Mouse (Mus musculus): ENCODE measurements around the gene Ift80. TPM values are rescaled to one million over a fixed set of nuclear protein-coding genes. Genes with fewer than 3 reads are reported as not detected.
A peak's percentile ranks its signal among the peaks of the same experiment; 100 is the strongest.

Ift80 gene
- total RNA-seq, 2 experiments from 2014 or later, result 5.2 to 5.7 TPM

DNA sequence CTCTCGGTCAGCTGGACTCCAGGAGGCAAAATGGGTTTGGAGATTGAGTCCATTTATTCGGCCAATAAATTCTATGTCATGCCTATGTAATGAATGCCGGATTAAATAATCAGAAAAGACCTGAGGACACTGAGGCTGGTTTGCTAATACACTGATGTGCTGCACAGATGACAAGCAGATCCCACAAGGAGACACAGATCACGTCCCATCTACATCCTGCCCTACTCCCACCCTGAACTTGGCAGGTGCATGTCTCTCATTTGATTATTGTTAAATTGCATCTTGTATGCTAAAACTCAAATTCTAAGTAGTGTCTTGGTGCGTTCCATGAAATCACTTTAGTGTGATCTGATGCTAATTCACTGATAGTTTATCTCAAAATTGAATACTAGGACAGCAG, 117.5 kb downstream of the Ift80 start:
- intact Hi-C loops (cut with DNase I), result no loop called here
- TF ChIP-seq CTCF (IDR thresholded peaks at IDR 0.05), result no peak
- DNase-seq, result no peak
- no peak overlapping the region for H3K27ac ChIP-seq
- no peak overlapping the region for H3K4me3 ChIP-seq

GRCm38 (mm10) chr3:68874079-68874478, 130.3 kb downstream of the Ift80 start:
- TF ChIP-seq CTCF (IDR thresholded peaks at IDR 0.05), result no peak
- DNase-seq, result no peak
- Histone ChIP-seq H3K27ac (no peak overlapping the region), H3K4me3 (no peak overlapping the region)
- intact Hi-C loops (cut with DNase I), result no loop called here

DNA sequence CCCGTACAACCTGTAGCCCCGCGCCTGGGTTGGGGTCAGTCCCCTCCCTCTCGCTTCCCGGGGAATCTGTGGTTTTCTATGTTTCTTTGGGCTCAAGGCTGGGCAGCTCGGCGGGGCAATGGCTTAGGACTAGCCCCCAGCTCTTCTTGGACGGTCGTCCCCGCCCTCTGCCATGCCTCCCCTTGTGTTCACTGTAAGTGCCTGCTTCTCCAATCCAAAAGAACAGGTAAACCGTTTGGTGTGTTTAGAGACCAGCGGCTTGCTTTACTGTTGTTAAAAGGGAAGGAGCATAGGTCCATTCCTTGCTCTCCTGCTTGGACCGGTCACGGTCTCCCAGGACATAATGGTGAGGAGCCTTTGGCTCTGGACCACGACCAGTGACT, 133.8 kb downstream of the Ift80 start:
- intact Hi-C loops (cut with DNase I), result no loop called here
- DNase-seq, result no peak
- no peak for TF ChIP-seq CTCF (IDR thresholded peaks at IDR 0.05)

DNA sequence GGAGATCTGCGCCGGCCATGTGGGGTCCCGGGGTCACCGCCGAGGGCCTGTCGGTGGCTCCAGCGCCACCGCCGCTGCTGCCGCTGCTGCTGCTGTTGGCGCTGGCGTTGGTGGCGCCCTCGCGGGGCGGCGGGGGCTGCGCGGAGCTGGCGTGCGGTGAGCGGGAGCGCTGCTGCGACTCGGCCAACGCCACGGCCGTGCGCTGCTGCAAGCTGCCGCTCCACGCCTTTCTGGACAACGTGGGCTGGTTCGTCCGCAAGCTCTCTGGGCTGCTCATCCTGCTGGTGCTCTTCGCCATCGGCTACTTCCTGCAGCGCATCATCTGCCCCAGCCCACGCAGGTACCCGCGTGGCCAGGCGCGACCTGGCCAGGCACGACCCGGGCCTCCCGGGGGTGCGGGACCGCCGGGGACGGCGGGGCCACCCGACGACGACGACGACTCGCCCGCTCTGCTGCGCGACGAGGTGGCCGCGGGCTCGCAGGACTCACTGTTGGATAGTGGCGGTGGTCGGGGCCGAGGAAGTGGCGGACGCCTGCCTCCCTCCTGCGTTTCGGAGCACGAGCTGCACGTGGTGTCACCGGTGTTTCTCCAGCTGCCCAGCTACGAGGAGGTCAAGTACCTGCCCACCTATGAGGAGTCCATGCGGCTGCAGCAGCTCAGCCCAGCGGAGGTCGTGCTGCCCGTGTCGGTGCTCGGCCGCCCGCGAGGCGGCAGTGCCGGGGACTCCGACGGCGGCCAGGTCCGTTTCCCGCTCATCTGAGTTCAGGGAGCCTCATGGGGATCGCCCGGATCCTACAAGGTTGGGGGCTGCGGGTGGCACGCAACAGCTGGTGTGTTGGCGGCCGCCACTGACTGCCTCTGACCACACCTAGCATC, 134.4 kb downstream of the Ift80 start:
- peak; percentile 11; the same call in 1 of the 2 replicates for TF ChIP-seq CTCF (IDR thresholded peaks at IDR 0.05)
- intact Hi-C loops (cut with DNase I), result no loop called here
- Histone ChIP-seq H3K4me3 (peak overlapping the region; percentile 73), H3K27ac (no peak overlapping the region)
- no peak for DNase-seq

More for the DNA sequence above, 133.8 kb downstream of the Ift80 start:
- Histone ChIP-seq H3K4me3 (peak overlapping the region; percentile 73), H3K27ac (no peak overlapping the region)

DNA sequence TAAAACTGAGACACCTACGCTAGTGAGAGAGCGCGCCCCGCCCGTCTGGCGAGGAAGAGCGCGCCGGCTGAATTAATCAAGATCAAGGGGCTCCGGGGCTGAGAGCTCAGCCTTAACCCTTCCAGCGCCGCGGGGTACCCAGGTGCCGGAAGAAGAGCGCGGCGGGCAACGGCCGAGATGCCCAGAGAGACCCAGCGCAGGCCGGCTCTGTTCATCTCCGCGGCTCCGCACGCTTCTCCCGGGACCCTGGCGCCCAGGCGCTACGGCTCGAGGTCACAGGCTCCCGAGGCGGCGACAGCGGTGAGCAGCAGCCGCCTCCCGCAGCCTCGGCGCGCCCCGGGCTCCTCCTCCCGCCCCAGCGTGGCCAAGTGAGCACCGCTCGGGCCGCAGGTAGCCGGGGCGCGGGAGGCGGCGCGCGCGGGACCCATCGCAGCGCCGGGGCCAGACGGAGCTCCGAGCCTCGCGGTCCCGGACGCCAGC, 135.1 kb downstream of the Ift80 start, which contains the start of gene 1110032F04Rik:
TSS of gene 1110032F04Rik (plus strand) at position 376 of the 480 bp plus-strand sequence.
- Histone ChIP-seq H3K4me3 (peak within 1 kb of the TSS; percentile 73), H3K27ac (no peak within 1 kb of the TSS)
- intact Hi-C loops (cut with DNase I), result no loop called here
- TF ChIP-seq CTCF (IDR thresholded peaks at IDR 0.05), result no peak
- DNase-seq, result peak; percentile 40

DNA sequence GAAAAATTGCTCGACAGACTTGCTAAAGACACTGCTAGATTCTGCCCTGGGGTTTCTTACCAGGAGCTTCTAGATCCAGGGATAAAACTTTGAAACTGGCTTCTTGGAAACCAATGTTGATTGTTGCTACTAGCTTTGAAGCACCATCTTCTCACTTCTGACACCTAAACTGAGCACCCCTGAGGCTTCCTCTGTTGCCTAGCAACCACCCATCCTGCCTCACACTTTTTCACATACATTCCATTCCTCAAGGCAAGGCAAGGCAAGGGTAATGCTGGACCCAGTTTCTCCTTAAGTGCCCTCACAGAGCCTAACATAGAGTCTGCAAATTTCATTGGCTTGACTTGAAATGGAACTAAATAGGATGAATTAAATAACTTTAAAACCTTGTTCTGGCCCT, 152.0 kb downstream of the Ift80 start:
- DNase-seq, result no peak
- H3K27ac ChIP-seq, result no peak overlapping the region
- H3K4me3 ChIP-seq, result no peak overlapping the region
- intact Hi-C loops (cut with DNase I), result no loop called here
- no peak for TF ChIP-seq CTCF (IDR thresholded peaks at IDR 0.05)

DNA sequence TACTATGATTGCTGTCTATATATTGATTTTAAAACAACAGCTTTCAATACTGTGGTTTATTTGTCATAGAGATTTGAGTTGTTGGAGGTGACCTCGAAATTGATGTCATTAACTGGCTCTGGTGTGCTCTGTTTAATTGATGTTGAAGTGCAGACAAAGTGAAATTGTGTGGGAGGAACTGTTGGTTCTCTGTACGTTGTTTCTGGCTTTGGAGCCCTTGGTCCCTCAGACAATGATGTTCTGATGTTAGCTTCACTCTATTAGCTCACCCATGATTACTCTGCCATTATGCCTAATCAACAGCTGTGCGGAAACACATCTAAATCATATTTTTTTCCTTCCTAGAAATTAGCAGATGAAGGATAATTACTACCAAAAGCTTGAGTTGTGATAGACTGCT, 156.0 kb downstream of the Ift80 start:
- DNase-seq, result no peak
- intact Hi-C loops (cut with DNase I), result no loop called here

DNA sequence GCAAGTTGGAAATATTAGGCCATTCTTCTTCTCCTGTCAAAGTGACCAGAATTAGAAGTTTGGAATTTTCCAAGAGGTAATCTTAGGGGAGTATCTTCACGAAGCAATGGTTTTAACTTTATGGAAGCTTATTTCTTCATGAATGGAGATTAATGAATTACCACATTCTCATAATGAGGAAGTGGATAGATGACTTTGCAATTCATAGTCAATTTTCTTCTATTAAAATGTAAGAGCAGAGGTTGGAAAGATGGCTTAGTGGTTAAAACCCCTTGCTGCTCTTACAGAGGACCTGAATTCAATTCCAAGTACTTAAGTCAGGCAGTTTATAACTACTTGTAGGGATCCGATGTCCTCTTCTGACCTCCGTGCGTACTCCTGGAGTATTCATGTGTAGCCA, 160.3 kb downstream of the Ift80 start:
- no peak for DNase-seq
- intact Hi-C loops (cut with DNase I), result no loop called here
- no peak overlapping the region for H3K4me3 ChIP-seq
- H3K27ac ChIP-seq, result no peak overlapping the region
- no peak for TF ChIP-seq CTCF (IDR thresholded peaks at IDR 0.05)

More for the DNA sequence above, 156.0 kb downstream of the Ift80 start:
- TF ChIP-seq CTCF (IDR thresholded peaks at IDR 0.05), result no peak
- no peak overlapping the region for H3K4me3 ChIP-seq
- H3K27ac ChIP-seq, result no peak overlapping the region

Small RNA genes within 50 kb of the gene (microRNA-seq; reads per million reads assigned to microRNA genes)
- 531 reads per million, percentile 68 among the genes with 10 or more reads in this experiment for gene Mir15b
- 436 reads per million, percentile 66 among the genes with 10 or more reads in this experiment for gene Mir16-2

Other genes starting within 250 kb of the Ift80 start
- under 1 TPM in 1 of 2 experiments, not detected in 1; 0.10 TPM for gene 1110032F04Rik, start 135.0 kb downstream of the Ift80 start, total RNA-seq (2021)
- 1 to 10 TPM; 4.8 to 6.7 TPM for gene Smc4, start 168 bp upstream of the Ift80 start, total RNA-seq (2021)
- gene Trim59, start 40.2 kb upstream of the Ift80 start, total RNA-seq (2021), result under 1 TPM; 0.50 to 0.69 TPM
- gene Kpna4, start 122.5 kb upstream of the Ift80 start, total RNA-seq (2021), result 100 to 1,000 TPM; 119 TPM
- gene Arl14, start 217.8 kb upstream of the Ift80 start, total RNA-seq (2021), result not detected

All from gastrocnemius, adult 2 months (tissue).